Mouse (Mus musculus): ENCODE data around the gene Asb2.

GRCm38 (mm10) chr12:103283411-103283810, 72.4 kb downstream of the Asb2 start:
- TF ChIP-seq CTCF (conservative IDR thresholded peaks at IDR 0.05 in 1 of 2, IDR thresholded peaks at IDR 0.05 in 1 of 2; ENCODE audit: low read depth in 2 of 2, low read length in 2 of 2), result no peak
- TF ChIP-seq HCFC1 (IDR thresholded peaks at IDR 0.05; ENCODE audit: low read depth, low read length), result no peak
- TF ChIP-seq UBTF (IDR thresholded peaks at IDR 0.05; ENCODE audit: low read depth, low read length), result no peak
- no peak for TF ChIP-seq RAD21 (IDR thresholded peaks at IDR 0.05; ENCODE audit: low read depth, low read length)
- no peak for TF ChIP-seq MAX (IDR thresholded peaks at IDR 0.05; ENCODE audit: low read length)
- no peak for TF ChIP-seq KAT2A (IDR thresholded peaks at IDR 0.05; ENCODE audit: insufficient replicate concordance, low read length)
- no peak for TF ChIP-seq POLR2A (IDR thresholded peaks at IDR 0.05; ENCODE audit: low read depth, low read length)
- TF ChIP-seq E2F4 (IDR thresholded peaks at IDR 0.05; ENCODE audit: insufficient replicate concordance, low read depth, low read length), result no peak
- no peak for TF ChIP-seq USF1 (IDR thresholded peaks at IDR 0.05; ENCODE audit: low read depth, low read length)
- TF ChIP-seq EP300 (IDR thresholded peaks at IDR 0.05; ENCODE audit: low read length), result no peak
- no peak for TF ChIP-seq ZKSCAN1 (IDR thresholded peaks at IDR 0.05; ENCODE audit: borderline replicate concordance, low read depth, low read length)
